Mouse (Mus musculus): ENCODE measurements around the gene Dnah3. TPM values are rescaled to one million over a fixed set of nuclear protein-coding genes. Genes with fewer than 3 reads are reported as not detected.

The Dnah3 gene
- polyA plus RNA-seq, 1 experiment from 2014 or later = not detected

DNA sequence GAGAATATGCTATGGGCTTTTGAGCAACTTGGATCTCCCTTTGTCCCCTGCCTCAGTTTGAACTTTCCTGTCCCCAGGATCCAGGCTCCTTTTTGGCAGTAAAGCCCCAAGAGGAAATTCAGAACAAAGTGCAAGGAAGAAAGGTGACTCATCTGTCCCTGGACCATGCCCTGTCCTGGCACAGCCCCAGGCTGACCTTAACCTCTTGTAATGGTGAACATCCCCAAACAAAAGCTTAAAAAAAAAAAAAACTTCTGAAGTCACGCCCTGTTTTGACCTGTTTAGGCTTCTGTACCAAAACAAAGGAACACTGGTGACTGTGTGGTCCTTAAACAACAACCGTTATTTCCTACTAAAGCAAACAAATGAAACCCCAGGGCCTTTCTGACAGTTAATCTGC, 153.5 kb downstream of the Dnah3 start:
- no peaks in the 10 kb centered on the region for H3K27me3 ChIP-seq
- no peak for ATAC-seq
- DNase-seq (ENCODE audit: low read depth, low spot score) = no peak
- TF ChIP-seq CTCF (IDR thresholded peaks at IDR 0.05) = no peak
- in situ Hi-C loops (cut with MboI; ENCODE audit: low pct_unique_long_range_greater_than_20kb) = no loop called here
- ChIA-PET POLR2A (no interaction called here), CTCF (no interaction called here)

DNA sequence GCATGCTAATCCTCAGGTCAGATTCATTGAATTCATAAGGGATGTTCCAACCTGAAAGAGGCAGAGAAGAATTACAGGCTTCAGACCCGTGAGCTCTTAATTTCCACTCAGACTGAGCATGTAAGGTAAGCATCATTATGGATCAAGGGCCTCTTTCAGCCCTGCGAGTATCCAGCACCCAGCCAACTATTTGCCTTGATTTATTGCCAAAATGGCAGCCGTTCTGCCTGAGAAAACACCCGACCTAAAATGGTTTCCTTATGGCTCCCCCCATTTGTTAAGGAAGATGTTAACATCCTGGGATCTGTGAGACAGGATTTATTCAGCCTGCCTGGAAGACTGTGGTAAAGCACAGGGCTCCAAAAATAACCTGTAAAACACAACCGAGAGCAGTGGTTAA, 158.0 kb downstream of the Dnah3 start:
- TF ChIP-seq CTCF (IDR thresholded peaks at IDR 0.05) = no peak
- no peak for ATAC-seq
- POLR2A ChIA-PET = no interaction called here

DNA sequence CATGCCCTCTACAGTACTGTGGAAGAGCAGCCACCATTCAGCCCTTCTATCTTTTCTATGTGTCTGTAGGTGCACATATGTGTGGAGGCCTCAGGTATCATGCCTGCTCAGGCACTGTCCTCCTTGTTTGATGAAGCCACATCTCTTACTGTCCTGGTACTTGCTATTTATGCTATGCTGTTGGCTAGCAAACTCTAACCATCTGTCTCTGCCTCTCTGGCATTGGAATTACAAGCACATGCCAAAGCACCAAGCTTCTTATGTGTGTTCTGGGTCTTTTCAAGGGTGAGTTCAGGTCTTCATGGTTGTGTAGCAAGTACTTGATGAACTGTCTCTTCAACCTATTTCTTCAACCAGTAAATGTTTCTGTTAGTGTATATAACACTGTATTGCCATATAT, 158.8 kb downstream of the Dnah3 start:
- POLR2A ChIA-PET = no interaction called here
- DNase-seq (ENCODE audit: low read depth, low spot score) = no peak
- in situ Hi-C loops (cut with MboI; ENCODE audit: low pct_unique_long_range_greater_than_20kb) = no loop called here
- CTCF ChIA-PET = interaction anchor here (0.7 to 1.1 kb wide), 2 partner anchors 14 to 262 kb away, joined by 3 read pairs; no protein-coding TSS in a partner anchor
- no peak for ATAC-seq
- TF ChIP-seq CTCF (IDR thresholded peaks at IDR 0.05) = no peak
- H3K27me3 ChIP-seq = no peaks in the 10 kb centered on the region

More for the DNA sequence above, 158.0 kb downstream of the Dnah3 start:
- CTCF ChIA-PET = interaction anchor here (0.7 to 1.1 kb wide), 2 partner anchors 14 to 263 kb away, joined by 3 read pairs; no protein-coding TSS in a partner anchor
- no peaks in the 10 kb centered on the region for H3K27me3 ChIP-seq
- DNase-seq (ENCODE audit: low read depth, low spot score) = no peak
- in situ Hi-C loops (cut with MboI; ENCODE audit: low pct_unique_long_range_greater_than_20kb) = no loop called here

GRCm38 (mm10) chr7:119928783-119929440, 166.2 kb downstream of the Dnah3 start:
- in situ Hi-C loops (cut with MboI; ENCODE audit: low pct_unique_long_range_greater_than_20kb) = no loop called here
- ATAC-seq (no peak), DNase-seq (ENCODE audit: low read depth, low spot score) (no peak)
- ChIA-PET POLR2A (no interaction called here), CTCF (interaction anchor here (0.6 to 1.2 kb wide), 3 partner anchors 10 to 12 kb away, joined by 3 read pairs; no protein-coding TSS in a partner anchor)
- H3K27me3 ChIP-seq = no peaks in the 10 kb centered on the region
- no peak for TF ChIP-seq CTCF (IDR thresholded peaks at IDR 0.05)

DNA sequence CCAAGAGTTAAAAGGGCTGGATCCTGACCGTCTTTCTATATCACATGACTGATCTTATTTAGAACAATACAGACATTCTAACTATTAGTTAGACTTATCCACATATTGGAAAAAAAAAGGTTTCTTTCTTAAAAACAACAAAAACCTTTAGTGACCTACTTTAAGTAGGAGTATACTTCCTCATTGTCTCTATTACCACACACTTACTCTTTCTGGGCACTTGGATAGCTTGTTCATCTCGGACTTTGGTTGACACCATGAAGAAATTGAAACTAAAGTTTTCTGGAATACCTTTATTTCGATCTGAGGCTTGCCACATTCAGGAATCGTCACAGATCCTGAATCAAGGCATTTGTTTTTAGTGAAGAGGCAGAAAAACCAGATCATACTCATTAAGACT, 174.0 kb downstream of the Dnah3 start:
- no peaks in the 10 kb centered on the region for H3K27me3 ChIP-seq
- ChIA-PET POLR2A (no interaction called here), CTCF (interaction anchor here (1.5 kb wide), 1 partner anchor 35 kb away, joined by 4 read pairs; no protein-coding TSS in a partner anchor)
- no peak for TF ChIP-seq CTCF (IDR thresholded peaks at IDR 0.05)
- ATAC-seq (no peak), DNase-seq (ENCODE audit: low read depth, low spot score) (no peak)
- in situ Hi-C loops (cut with MboI; ENCODE audit: low pct_unique_long_range_greater_than_20kb) = no loop called here

DNA sequence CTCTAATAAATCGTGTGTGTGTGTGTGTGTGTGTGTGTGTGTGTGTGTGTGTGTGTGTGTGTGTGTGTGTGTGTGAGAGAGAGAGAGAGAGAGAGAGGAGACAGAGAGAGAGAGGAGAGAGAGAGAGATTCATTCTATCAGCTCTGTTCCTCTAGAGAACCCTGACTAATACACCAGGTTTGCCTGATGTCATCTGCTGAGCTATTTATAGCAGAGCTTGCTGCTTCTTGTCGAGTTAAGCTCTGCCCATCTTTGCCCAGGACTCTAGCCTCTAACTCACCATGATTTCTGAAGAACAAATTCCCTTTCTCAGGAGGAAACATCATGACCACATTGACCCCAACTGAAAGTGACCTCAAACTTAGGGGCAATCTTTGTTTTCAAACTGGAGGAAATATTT, 174.6 kb downstream of the Dnah3 start:
- POLR2A ChIA-PET = no interaction called here

DNA sequence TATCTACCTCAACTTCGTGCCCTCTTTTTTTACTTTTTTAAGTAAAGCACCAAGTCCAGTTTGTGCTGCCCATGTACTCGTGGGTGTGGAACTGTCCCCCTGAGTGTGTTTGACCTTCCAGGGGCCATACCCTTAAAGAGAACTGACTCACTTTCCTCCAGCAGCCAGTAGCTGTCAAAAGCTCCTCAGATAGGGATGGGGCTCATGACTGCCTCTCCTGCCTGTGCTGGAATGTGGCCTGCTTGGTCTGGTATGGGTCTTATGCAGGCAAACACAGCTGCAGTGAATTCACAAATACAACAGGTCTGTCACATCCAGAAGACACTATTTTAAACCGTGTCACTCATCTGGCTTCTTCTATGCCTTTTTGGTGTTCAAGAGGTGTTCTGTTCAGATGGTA, 183.4 kb downstream of the Dnah3 start:
- POLR2A ChIA-PET = no interaction called here
- DNase-seq (ENCODE audit: low read depth, low spot score) = no peak
- CTCF ChIA-PET = no interaction called here
- in situ Hi-C loops (cut with MboI; ENCODE audit: low pct_unique_long_range_greater_than_20kb) = no loop called here
- H3K27me3 ChIP-seq = no peaks in the 10 kb centered on the region
- ATAC-seq = no peak
- no peak for TF ChIP-seq CTCF (IDR thresholded peaks at IDR 0.05)

More for the DNA sequence above, 174.6 kb downstream of the Dnah3 start:
- TF ChIP-seq CTCF (IDR thresholded peaks at IDR 0.05) = no peak
- ATAC-seq = peak; percentile 96
- CTCF ChIA-PET = no interaction called here
- no peaks in the 10 kb centered on the region for H3K27me3 ChIP-seq
- in situ Hi-C loops (cut with MboI; ENCODE audit: low pct_unique_long_range_greater_than_20kb) = no loop called here
- DNase-seq (ENCODE audit: low read depth, low spot score) = no peak

DNA sequence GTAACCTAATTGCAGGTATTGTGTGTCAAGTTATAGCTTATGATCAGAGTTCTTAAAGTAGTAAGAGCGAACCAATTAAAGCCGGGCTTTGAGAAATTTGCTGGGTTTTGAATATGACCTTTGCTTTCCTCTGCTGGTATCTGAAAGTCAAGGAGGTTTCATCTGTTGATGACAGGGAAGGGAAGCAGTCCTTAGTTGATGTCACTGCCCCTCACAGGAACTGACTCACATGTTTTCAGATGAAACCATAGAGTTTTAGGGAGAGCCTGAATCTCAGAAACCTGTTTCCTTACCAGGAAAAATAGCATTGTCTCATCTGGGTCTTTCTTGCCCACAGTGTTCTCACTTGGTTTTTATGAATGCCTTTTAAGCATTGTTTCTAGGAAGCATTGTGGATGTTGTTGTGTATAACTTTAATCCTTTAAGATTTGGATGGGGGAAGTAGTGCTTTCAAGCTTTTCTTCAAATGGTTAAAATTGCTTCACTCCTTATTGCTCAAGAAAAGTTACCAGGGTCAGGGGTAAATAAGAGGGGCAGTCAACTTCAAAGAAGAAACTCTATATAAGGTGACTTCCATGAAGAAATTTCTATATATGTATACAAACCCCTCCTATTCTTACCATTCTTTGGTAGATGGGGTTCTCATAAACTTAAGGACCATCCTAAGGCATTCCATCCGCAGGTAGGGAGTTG, 188.4 kb downstream of the Dnah3 start:
- ATAC-seq (no peak), DNase-seq (ENCODE audit: low read depth, low spot score) (no peak)
- TF ChIP-seq CTCF (IDR thresholded peaks at IDR 0.05) = no peak
- POLR2A ChIA-PET = no interaction called here
- CTCF ChIA-PET = no interaction called here
- in situ Hi-C loops (cut with MboI; ENCODE audit: low pct_unique_long_range_greater_than_20kb) = no loop called here
- no peaks in the 10 kb centered on the region for H3K27me3 ChIP-seq

DNA sequence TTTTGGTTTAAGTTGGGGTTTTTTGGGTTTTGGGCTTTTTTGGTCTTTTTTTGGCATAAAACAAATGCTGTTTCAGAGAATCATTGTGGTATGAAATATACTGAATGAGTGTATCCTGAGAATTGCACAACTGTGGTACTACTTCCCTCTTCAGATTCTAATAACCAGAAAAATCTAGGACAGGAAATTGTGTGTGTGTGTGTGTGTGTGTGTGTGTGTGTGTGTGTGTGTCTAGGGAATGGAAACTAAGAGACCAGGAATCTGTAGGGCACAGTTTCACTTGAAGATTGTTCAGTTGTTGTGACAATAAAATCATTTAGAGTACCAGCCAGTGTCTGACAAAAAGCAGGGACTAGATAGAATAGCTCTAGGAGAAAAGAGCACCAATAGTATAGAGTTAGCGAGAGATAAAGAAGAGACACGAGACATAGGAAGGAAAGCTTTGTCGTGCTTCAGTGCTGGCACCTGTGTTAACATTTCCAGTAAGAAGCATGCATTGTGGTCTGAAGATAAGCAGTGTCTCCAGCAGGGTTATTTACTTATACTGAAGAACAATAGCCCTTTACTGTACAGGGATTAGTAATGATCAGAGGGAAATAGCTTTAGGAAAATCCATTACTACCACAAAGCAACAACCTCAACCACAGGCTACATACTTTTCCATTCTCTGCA, 195.6 kb downstream of the Dnah3 start:
- DNase-seq (ENCODE audit: low read depth, low spot score) (no peak), ATAC-seq (no peak)
- ChIA-PET POLR2A (interaction anchor here (0.7 kb wide), 2 partner anchors 13 to 424 kb away, joined by 4 read pairs; no protein-coding TSS in a partner anchor), CTCF (no interaction called here)
- no peaks in the 10 kb centered on the region for H3K27me3 ChIP-seq
- in situ Hi-C loops (cut with MboI; ENCODE audit: low pct_unique_long_range_greater_than_20kb) = no loop called here
- no peak for TF ChIP-seq CTCF (IDR thresholded peaks at IDR 0.05)

DNA sequence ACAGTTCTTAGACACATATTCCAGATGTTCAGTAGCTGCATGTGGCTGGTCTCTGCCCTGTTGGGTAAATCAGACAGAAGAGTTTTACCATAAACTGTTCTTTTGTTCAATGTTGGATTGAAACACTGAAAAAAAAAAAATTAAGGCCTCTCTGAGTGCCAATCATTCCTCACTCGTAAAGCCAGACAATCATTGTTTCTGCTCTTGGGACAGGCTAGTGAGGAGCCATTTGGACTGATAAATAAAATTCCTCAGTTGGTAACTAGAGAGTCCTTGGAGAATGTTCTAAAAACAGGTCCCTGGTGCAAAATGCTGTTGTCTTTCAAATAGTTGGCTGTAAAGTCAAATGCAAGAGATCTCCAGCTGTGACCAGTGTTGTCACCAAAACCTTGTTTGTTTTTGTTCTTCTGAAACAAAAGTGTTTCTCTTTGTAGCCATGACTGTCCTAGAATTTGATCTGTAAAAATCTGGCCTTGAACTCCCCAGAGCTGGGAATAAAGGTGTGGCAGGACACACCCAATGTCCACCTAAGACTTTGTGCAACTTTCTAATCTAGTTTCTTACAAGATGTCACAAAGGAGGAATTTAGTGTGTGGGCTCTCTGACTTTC, 196.7 kb downstream of the Dnah3 start:
- in situ Hi-C loops (cut with MboI; ENCODE audit: low pct_unique_long_range_greater_than_20kb) = no loop called here
- ChIA-PET CTCF (no interaction called here), POLR2A (no interaction called here)
- ATAC-seq (no peak), DNase-seq (ENCODE audit: low read depth, low spot score) (no peak)
- TF ChIP-seq CTCF (IDR thresholded peaks at IDR 0.05) = no peak
- H3K27me3 ChIP-seq = no peaks in the 10 kb centered on the region

Measured in Patski (cell line).